Mouse (Mus musculus): ENCODE results near the gene Mfrp.

Gene Mfrp

GRCm38 (mm10) chr9:44101490-44101889 lies at the start of gene Mfrp:
TSS of gene Mfrp (plus strand) at chr9:44101729.
- no peak for DNase-seq

- no peak for DNase-seq
These were observed 48.7 kb upstream of the Mfrp start for GRCm38 (mm10) chr9:44052855-44053254.

GRCm38 (mm10) chr9:44053936-44054335 lies 47.6 kb upstream of the Mfrp start:
- no peak for DNase-seq

- no peak for DNase-seq
These were observed 42.9 kb upstream of the Mfrp start for GRCm38 (mm10) chr9:44058606-44059005.

DNA sequence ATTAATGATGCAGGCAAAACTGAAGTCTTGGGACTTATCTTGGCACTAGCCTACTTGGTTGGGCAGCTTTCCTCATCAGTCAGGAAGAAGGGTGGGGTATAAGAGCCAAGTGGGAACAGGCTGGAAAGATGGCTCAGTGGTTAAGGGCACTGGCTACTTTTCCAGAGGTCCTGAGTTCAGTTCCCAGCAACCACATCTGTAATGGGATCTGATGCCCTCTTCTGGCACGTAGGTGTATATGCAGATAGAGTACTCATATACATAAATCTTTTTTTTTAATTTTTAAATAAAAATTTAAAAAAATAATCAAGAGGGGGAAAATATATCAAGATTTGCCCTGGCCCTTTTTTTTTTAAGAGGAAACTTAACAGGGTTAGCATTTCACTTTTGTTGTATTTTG lies 36.4 kb upstream of the Mfrp start:
- DNase-seq = no peak

DNA sequence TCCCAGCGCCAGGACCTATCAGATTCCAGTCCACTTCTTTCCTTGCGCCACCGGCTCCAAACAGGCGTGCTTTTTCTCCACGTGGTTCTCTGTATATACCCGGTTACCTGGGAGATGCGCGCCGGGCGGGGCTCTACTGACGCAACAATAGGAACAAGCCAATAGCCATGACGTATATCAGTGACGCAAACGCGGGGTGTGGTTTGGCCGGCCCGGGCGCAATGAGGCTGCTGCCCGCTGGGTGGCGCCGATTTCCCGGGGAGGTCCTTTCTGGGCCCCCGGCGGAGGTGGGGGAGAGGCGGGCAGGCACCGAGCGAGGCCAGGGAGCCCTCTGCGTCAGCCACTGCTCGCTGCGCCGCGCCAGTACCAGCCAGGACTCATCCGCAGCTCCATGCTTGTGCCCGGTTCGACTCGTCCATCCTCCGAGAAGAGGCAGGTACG lies 34.7 kb upstream of the Mfrp start, which contains the start of gene Usp2:
Gene Usp2 (plus strand): TSS at position 237 of the 441 bp plus-strand sequence.
- peak; percentile 99 for DNase-seq

DNA sequence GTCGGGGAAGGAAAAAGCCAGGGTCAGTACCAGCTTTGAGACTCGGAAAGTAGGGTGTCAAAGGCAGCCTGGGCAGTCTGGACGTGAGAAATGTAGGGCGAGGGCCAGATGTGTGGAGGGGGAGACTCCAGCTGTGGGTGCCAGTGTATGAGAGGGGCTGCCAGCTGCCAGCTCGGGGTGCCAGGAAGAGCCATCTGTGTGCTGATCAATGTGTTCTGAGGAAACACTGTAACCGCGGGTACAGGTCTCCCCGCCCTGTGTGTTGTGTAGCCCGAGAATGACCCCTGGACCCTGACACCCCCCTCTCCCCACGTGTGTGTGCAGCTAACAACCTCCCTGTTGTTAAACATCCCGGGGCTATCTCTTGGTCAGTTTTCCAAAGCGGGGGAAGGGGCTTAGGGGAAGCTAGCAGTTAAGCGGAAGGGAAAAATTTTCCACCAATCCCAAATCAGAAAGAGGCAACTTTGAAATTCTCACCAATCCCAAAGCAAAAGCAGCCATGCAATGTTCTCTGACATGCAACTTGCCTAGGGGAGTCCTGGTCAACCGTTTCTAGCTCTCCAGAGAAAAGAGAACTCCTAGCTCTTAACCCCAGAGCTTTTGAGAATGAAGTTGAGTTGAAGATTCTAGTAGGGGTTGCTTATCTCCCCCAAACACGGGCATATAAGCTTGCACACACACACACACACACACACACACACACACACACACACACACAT lies 34.1 kb upstream of the Mfrp start:
- DNase-seq = no peak

GRCm38 (mm10) chr9:44067960-44068330 lies 33.6 kb upstream of the Mfrp start:
- no peak for DNase-seq

GRCm38 (mm10) chr9:44069252-44069651 lies 32.3 kb upstream of the Mfrp start:
- no peak for DNase-seq

- no peak for DNase-seq
These were observed 31.3 kb upstream of the Mfrp start for GRCm38 (mm10) chr9:44070113-44070843.

DNA sequence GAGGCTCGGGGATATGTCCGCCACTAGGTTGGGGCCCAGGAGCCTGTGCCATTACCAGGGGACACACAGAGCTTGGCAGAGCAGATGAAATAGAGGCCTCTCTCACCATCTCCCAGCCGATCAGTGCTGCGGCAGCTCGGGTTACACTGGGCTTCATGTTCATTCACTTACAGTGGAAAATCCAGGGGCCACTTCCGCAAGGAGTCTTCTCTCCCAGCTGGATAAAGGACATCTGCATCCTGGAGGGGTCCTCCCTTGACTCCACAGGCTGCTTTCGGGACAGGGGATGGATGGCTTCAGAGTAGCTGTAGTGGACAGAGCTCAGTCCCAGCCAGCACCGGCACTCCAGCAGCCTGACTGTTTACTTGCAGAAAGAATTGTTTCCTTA lies 30.7 kb upstream of the Mfrp start:
- no peak for DNase-seq

GRCm38 (mm10) chr9:44071914-44072598 lies 29.5 kb upstream of the Mfrp start:
- DNase-seq = no peak

- no peak for DNase-seq
These were observed 29.0 kb upstream of the Mfrp start for GRCm38 (mm10) chr9:44072599-44072915.

DNA sequence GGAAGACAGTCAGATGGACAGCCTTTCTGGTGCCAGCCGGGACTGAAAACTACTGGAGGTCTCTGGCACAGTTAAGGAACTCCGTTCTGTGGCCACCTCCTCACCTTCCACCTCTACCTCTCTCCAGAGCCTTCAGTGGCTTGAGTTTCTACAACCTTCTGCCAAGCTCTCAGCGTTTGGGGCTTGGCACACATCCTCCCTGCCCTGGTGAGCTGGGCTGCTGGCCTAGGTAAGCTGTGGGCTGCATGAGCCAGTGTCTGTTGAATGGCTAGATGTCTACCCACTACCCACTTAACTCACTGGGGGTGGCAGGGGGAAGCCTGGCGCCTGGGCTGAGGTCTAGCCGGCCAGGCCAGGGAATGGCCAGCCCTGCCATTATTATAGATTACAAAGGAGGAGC lies 28.4 kb upstream of the Mfrp start:
- no peak for DNase-seq

DNA sequence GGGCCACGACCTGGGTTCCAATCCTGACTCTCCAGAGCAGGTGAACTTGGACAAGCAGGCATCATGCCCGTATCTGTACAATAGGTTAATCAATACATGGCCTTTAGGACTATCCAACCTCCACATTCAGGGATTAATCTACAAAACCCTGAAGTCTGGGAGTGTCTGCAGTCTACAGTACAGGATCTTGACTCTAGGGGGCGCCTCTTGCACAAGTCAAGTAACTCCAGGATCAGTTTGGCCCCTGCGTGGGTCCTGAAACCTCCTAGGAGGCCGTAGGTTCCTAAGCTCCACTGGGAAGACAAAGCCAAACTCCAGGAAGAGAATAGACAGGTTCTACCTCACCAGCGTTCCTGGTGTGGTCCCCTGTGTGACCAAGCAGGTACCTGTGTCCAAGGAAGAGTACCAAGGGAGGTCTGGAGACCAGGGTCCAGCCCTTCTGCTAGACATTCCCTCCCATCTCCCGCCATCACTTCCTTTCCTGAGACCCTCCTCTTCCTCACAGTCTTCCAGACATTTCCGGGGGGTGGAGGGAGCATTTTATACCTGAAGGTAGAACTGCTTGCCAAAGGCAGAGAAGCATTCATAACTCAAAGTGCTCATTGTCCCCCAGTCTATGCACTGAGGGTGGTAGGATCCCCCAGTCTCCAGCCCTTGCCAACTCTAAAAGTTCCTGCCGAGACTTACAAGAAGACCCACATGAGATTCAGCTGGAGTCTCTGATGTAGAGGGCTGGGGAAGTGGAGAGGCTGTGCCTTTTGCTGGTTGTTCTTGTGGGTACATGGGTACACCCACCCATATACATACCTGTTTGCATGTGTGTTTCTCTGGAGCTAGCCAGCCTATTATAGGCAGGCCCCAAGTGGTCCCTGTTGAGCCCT lies 26.9 kb upstream of the Mfrp start:
- DNase-seq = no peak

GRCm38 (mm10) chr9:44075276-44075995 lies 26.1 kb upstream of the Mfrp start:
- no peak for DNase-seq

DNA sequence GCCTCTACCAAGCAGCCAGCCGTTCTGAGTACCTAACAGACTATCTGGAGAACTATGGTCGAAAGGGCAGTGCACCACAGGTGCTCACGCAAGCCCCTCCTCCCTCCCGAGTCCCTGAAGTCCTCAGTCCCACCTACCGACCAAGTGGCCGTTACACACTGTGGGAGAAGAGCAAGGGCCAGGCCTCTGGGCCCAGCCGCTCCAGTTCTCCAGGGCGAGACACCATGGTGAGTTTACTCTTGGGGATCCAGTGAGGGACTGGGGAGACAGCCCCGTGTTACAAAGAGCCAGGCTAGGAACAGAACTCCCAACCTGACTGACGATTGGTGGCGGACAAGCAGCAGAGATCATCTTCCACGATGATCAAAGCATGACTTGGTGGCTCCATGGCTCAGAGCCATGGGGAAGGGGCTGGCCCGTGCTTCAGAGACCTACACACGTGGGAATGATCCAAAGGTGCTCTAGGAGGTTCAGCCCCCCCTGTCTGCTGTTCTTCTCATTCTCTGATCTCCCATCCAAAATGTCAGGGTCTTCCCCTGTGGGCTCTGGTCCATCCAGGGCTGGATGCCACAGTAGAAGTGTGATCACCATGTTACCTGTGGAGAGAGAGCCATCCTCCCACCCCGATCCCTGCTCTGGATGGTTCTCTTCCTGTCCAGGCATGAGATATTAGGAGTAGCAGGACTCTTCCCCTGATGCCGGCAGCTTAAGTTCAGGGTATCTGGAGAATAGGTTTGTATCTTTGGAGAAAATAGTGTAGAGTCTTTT lies 25.3 kb upstream of the Mfrp start:
- no peak for DNase-seq

DNA sequence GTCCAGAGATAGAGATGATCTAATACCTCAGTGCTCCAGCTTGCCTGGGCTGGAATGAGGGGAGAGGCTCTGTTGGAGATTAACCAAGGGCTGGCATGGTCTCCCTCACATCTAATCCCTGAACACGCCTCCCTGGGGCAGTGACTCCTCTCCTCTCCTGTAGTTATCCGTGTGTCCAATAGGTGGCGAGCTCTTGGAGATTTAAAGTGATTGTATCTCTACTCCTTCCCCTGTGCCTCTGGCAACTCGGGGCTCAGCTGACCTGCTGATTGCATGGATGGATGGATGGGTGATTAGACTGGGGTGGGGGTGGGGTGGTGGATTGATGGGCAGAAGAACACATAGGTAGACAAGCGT lies 24.8 kb upstream of the Mfrp start:
- peak; percentile 83 for DNase-seq

DNA sequence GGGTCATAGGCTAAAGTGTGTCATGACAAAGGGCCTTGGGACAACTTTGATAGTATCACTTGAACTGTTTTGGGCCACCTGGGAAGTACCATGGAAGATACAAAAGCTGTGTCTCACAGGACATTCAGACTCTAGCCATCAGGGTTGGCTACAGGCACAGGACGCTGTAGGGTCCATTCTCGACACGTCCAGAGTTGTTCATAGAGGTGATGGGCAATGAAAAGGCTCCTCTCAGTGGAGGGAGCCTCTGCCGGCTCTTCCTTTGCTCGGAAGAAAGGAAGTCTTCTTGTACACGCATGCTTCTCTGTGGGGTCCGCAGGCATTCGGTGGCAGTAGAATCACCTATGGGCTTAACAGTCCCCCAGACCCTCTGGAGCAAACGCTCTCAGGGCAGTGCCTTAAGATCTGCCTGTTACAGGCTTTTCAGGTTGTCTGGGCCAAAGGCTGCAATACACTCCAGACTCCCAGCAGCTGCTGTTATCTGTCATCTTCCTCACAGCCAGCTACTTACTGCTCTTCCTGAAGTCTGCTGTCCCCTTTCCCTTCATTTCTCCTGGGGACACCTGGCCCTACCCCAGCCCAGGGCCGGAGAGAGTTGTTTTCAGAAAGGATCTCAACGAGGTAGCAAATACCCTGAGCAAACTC lies 24.1 kb upstream of the Mfrp start:
- DNase-seq = no peak

GRCm38 (mm10) chr9:44078136-44078797 lies 23.3 kb upstream of the Mfrp start:
- no peak for DNase-seq

Measured in lung, postnatal 10 days (tissue).